In the genomic region with DNA sequence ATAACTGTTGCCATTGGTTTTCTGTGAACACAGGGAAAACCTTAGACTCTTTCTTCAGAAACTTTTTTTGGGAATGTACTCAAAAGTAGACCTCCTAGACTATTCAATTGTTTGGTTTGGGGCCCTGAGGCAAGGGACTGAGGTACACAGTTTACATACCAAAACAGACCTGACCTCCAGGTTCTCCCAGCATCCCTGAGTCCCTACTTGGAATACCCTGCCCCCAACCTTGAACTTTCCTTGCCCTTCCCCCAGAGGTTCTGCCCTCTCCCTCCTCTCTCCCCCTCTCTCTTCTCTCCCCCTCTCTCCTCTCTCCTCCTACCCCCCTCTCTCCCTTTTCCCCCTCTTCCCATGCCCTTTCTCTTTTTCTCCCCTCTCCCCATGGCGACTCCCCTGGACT, we compare ENCODE assay signal across 26 mouse cellular contexts. TPM values are rescaled to one million over a fixed set of nuclear protein-coding genes. Genes with fewer than 3 reads are reported as not detected.
"Had no signal": no experiment of that assay in that cellular context is flagged by ENCODE, and none has a peak within 500 bp of the region (broad histone marks: within the 10 kb centered on the region; RNA-seq: fewer than 3 reads in every experiment).

No protein-coding gene starts in this region.

- H3K27me3 ChIP-seq: heart, embryonic 13.5 days; heart, embryonic 15.5 days; kidney, embryonic 15.5 days; limb, embryonic 15.5 days; liver, embryonic 12.5 days had no signal

- H3K27ac ChIP-seq: heart, adult 2 months; heart, embryonic 13.5 days; heart, embryonic 15.5 days; hindbrain, embryonic 14.5 days; kidney, embryonic 15.5 days; kidney, postnatal 0 days; limb, embryonic 13.5 days; limb, embryonic 15.5 days; liver, embryonic 12.5 days; liver, embryonic 14.5 days had no signal

- H3K36me3 ChIP-seq: heart, embryonic 13.5 days; heart, embryonic 15.5 days; kidney, embryonic 15.5 days; limb, embryonic 13.5 days; limb, embryonic 15.5 days; liver, embryonic 12.5 days had no signal

- H3K9me3 ChIP-seq: heart, embryonic 13.5 days; heart, embryonic 15.5 days; kidney, embryonic 15.5 days; limb, embryonic 15.5 days; liver, embryonic 12.5 days had no signal

- ATAC-seq: hindbrain, embryonic 16.5 days; intestine, embryonic 16.5 days; liver, embryonic 12.5 days had no signal

- H3K4me1 ChIP-seq: liver, embryonic 12.5 days had no signal

- DNase-seq: gastrocnemius, postnatal 14 days; gastrocnemius, postnatal 36 days; heart, adult 11 months; heart, adult 2 months; heart, postnatal 4 days; kidney, adult 11 months; kidney, adult 2 months; kidney, adult 9 months; kidney, postnatal 25 days; kidney, postnatal 4 days; layer of hippocampus, adult 9-11 months; layer of hippocampus, postnatal 36 days; left cerebral cortex, postnatal 4 days had no signal

- H3K9ac ChIP-seq: heart, embryonic 13.5 days; heart, embryonic 15.5 days; hindbrain, embryonic 14.5 days; kidney, embryonic 15.5 days; limb, embryonic 13.5 days; limb, embryonic 15.5 days; liver, embryonic 12.5 days; liver, embryonic 14.5 days had no signal

- H3K4me3 ChIP-seq: heart, adult 2 months; heart, embryonic 13.5 days; heart, embryonic 15.5 days; kidney, embryonic 15.5 days; limb, embryonic 13.5 days; limb, embryonic 15.5 days; liver, embryonic 12.5 days had no signal

- H3K4me2 ChIP-seq: heart, embryonic 11.5 days; heart, embryonic 13.5 days; heart, embryonic 15.5 days; hindbrain, embryonic 14.5 days; kidney, embryonic 15.5 days; limb, embryonic 13.5 days; limb, embryonic 15.5 days; liver, embryonic 12.5 days had no signal

RNA-seq across cellular contexts. Expression of gene Gm973, which starts 6.4 kb away (rescaled TPM):
- total RNA-seq: heart, postnatal 4 days; liver, adult 2 months had no signal
- polyA plus RNA-seq: liver, adult 2 months; liver, embryonic 12.5 days had no signal
